Mouse (Mus musculus) neural tube, embryonic 14.5 days (tissue): ENCODE results near the gene Clk1. TPM values are rescaled to one million over a fixed set of nuclear protein-coding genes. Genes with fewer than 3 reads are reported as not detected.

ENCODE experiments used
- ATAC-seq: fragments of 200-750 bp; cut with Nextera tagmentation; 2 replicates; pipeline ENCODE4 v1.8.0; 2017; ENCODE audit warnings: low read depth, mild to moderate bottlenecking, moderate TSS enrichment, moderate library complexity
- H3K27ac ChIP-seq: fragments of 300-500 bp; sonication (generic); 2 replicates; pipeline ENCODE4 v1.5.1; 2014; ENCODE audit warnings: low read depth, mild to moderate bottlenecking, control low read depth, low read length, moderate library complexity, mixed read lengths
- H3K27me3 ChIP-seq: fragments of 300-500 bp; sonication (generic); 2 replicates; pipeline ENCODE4 v1.6.1; 2014; ENCODE audit warnings: low read length; ENCODE audit not compliant: control insufficient read depth, insufficient read depth
- H3K36me3 ChIP-seq: fragments of 300-500 bp; sonication (generic); 2 replicates; pipeline ENCODE4 v1.6.1; 2014; ENCODE audit warnings: low read length, mixed read lengths; ENCODE audit not compliant: control insufficient read depth, insufficient read depth
- H3K4me1 ChIP-seq: fragments of 300-500 bp; sonication (generic); 2 replicates; pipeline ENCODE4 v1.6.1; 2014; ENCODE audit warnings: low read length; ENCODE audit not compliant: control insufficient read depth, insufficient read depth
- H3K4me2 ChIP-seq: fragments of 300-500 bp; sonication (generic); 2 replicates; pipeline ENCODE4 v1.6.1; 2014; ENCODE audit warnings: mild to moderate bottlenecking, low read depth, low read length, control low read depth
- H3K4me3 ChIP-seq: fragments of 300-500 bp; sonication (generic); 2 replicates; pipeline ENCODE4 v1.5.1; 2014; ENCODE audit warnings: low read depth, low read length, control low read depth, mixed read lengths
- H3K9ac ChIP-seq: fragments of 300-500 bp; sonication (generic); replicated peaks from 2 replicates; pipeline ENCODE4 v1.6.1; 2014; ENCODE audit warnings: low read depth, mild to moderate bottlenecking, control low read depth, low read length, mixed read lengths
- H3K9me3 ChIP-seq: fragments of 300-500 bp; sonication (generic); 2 replicates; pipeline ENCODE4 v1.6.1; 2016; ENCODE audit warnings: low read length; ENCODE audit not compliant: control insufficient read depth
- WGBS: fragments of 180-500 bp; shearing (Covaris S2); extraction: QIAGEN DNeasy Blood & Tissue Kit; methylation state at CpG from one replicate; pipeline ENCODE4 v1.1.7; 2014; 5-methylcytosine and 5-hydroxymethylcytosine counted together
- polyA plus RNA-seq: library from polyadenylated mRNA; unstranded; fragments of >200 nt; fragmentation: Nextera tagmentation; extraction: Ambion mirVana; gene quantifications from 2 replicates; pipeline ENCODE4 v1.2.1, GENCODE M21; 2014

Gene Clk1
- polyA plus RNA-seq, result 176 and 180 TPM in 2 replicates

- peaks cover 3% of the 10 kb centered on the region; the same call in 1 of the 2 replicates for H3K27me3 ChIP-seq
- H3K4me1 ChIP-seq, result peaks cover 16% of the 10 kb centered on the region
- H3K36me3 ChIP-seq, result peaks cover 20% of the 10 kb centered on the region; the same call in 1 of the 2 replicates
- peak within 1 kb of the TSS; percentile 100 for H3K27ac ChIP-seq
- no peaks in the 10 kb centered on the region for H3K9me3 ChIP-seq
- peak within 1 kb of the TSS; percentile 100 for H3K4me3 ChIP-seq
- ATAC-seq, result peak; percentile 95
- under 1% methylated on average over 79 of the region's 79 CpGs for WGBS
- peak within 1 kb of the TSS; percentile 100 for H3K9ac ChIP-seq
- peak within 1 kb of the TSS; percentile 80 for H3K4me2 ChIP-seq
These were observed at the start of gene Clk1 for GRCm38 (mm10) chr1:58423371-58424248. Clk1 (minus strand) TSS chr1:58424066.

GRCm38 (mm10) chr1:58465561-58465960, 41.7 kb upstream of the Clk1 start:
- Histone ChIP-seq H3K36me3 (peaks cover 64% of the 10 kb centered on the region), H3K9ac (no peak overlapping the region), H3K4me2 (no peak overlapping the region), H3K4me3 (no peak overlapping the region), H3K4me1 (no peaks in the 10 kb centered on the region), H3K27ac (no peak overlapping the region), H3K27me3 (no peaks in the 10 kb centered on the region), H3K9me3 (no peaks in the 10 kb centered on the region)
- ATAC-seq, result no peak
- WGBS, result 97% methylated on average over 4 of the region's 4 CpGs

- no peaks in the 10 kb centered on the region for H3K27me3 ChIP-seq
- H3K9me3 ChIP-seq, result no peaks in the 10 kb centered on the region
- no peak overlapping the region for H3K27ac ChIP-seq
- H3K4me3 ChIP-seq, result no peak overlapping the region
- H3K4me2 ChIP-seq, result no peak overlapping the region
- peaks cover 69% of the 10 kb centered on the region for H3K36me3 ChIP-seq
- no peak for ATAC-seq
- H3K9ac ChIP-seq, result no peak overlapping the region
- 95% methylated on average over 4 of the region's 4 CpGs for WGBS
- no peaks in the 10 kb centered on the region for H3K4me1 ChIP-seq
These were observed 41.2 kb upstream of the Clk1 start for GRCm38 (mm10) chr1:58465042-58465441.

DNA sequence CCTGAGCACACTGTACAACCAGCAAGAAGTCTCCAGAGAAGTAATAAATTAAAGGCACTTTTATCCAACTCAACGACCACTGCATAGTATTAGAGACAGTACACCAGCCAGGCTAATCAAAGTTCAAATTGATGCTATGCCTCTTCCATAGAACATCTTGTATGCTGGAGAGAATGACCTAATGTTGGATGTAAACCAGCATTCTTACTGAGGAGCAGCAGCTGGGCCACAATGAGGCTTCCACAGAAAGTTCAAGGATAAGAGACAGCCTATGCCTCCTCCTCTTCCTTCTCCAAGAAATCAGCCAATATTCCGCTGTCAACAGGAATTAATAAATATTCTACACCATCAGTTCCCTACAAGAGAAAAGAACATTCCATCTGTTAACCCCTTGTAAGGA, 40.1 kb upstream of the Clk1 start:
- Histone ChIP-seq H3K4me3 (no peak overlapping the region), H3K36me3 (peaks cover 61% of the 10 kb centered on the region), H3K4me1 (no peaks in the 10 kb centered on the region), H3K4me2 (no peak overlapping the region), H3K9me3 (no peaks in the 10 kb centered on the region), H3K27me3 (no peaks in the 10 kb centered on the region), H3K9ac (no peak overlapping the region), H3K27ac (no peak overlapping the region)
- whole genome bisulfite sequencing, result 76% methylated on average over 2 of the region's 2 CpGs
- ATAC-seq, result no peak

GRCm38 (mm10) chr1:58460566-58460965, 36.7 kb upstream of the Clk1 start:
- Histone ChIP-seq H3K4me2 (no peak overlapping the region), H3K27me3 (no peaks in the 10 kb centered on the region), H3K9ac (no peak overlapping the region), H3K9me3 (no peaks in the 10 kb centered on the region), H3K4me1 (no peaks in the 10 kb centered on the region), H3K4me3 (no peak overlapping the region), H3K27ac (no peak overlapping the region), H3K36me3 (peaks cover 77% of the 10 kb centered on the region)
- 98% methylated on average over 3 of the region's 3 CpGs for WGBS
- no peak for ATAC-seq

DNA sequence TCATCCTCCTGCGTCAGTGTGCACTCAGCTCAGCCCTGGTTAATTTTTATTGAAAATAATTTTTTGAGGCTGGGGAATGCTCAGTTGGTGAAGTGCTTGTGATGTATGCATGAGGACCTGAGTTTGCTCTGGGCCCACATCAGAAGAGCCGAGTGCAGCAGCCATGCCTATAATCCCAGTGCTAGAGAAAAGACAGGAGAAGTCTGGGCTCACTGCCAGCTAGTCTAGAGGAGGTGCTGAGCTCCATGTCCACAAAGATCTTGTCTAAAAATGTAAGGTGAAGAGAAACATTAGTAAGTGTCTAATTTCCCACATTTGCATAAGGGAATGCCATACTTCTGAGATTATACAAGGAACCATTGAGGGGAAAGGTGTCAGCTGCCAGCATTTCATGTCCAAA, 35.0 kb upstream of the Clk1 start:
- 87% methylated on average over 2 of the region's 2 CpGs for WGBS
- H3K36me3 ChIP-seq, result peaks cover 69% of the 10 kb centered on the region
- no peak for ATAC-seq
- no peak overlapping the region for H3K4me3 ChIP-seq
- H3K4me2 ChIP-seq, result no peak overlapping the region
- no peaks in the 10 kb centered on the region for H3K27me3 ChIP-seq
- no peak overlapping the region for H3K9ac ChIP-seq
- no peak overlapping the region for H3K27ac ChIP-seq
- no peaks in the 10 kb centered on the region for H3K9me3 ChIP-seq
- H3K4me1 ChIP-seq, result no peaks in the 10 kb centered on the region

DNA sequence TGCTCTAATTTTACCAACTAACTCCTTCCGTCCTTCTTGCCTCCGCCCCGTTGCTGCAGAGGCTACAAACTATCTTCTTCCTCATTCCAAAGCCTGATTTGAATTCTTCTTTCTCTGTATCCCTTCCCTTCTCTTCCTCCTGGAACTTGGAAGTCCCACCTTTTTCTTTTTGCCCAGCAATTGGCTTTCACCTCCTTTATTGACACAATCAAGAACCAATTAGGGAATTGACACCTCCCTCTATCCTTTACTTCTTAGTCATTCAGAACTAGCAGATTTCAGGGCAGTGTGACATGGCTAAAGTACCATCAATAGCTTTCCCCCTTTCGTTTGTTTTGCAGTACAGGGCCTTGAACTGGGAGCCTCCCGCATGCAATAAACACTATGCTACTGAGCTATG, 34.3 kb upstream of the Clk1 start:
- no peak overlapping the region for H3K4me2 ChIP-seq
- no peaks in the 10 kb centered on the region for H3K9me3 ChIP-seq
- H3K36me3 ChIP-seq, result peaks cover 70% of the 10 kb centered on the region
- no peak overlapping the region for H3K4me3 ChIP-seq
- ATAC-seq, result no peak
- WGBS, result 91% methylated on average over 5 of the region's 5 CpGs
- no peak overlapping the region for H3K9ac ChIP-seq
- no peaks in the 10 kb centered on the region for H3K4me1 ChIP-seq
- H3K27ac ChIP-seq, result no peak overlapping the region
- no peaks in the 10 kb centered on the region for H3K27me3 ChIP-seq

GRCm38 (mm10) chr1:58454316-58454715, 30.4 kb upstream of the Clk1 start:
- Histone ChIP-seq H3K9me3 (no peaks in the 10 kb centered on the region), H3K27me3 (no peaks in the 10 kb centered on the region), H3K27ac (no peak overlapping the region), H3K9ac (no peak overlapping the region), H3K4me2 (no peak overlapping the region), H3K4me3 (no peak overlapping the region), H3K36me3 (peaks cover 56% of the 10 kb centered on the region), H3K4me1 (no peaks in the 10 kb centered on the region)
- ATAC-seq, result no peak
- 94% methylated on average over 6 of the region's 6 CpGs for WGBS

DNA sequence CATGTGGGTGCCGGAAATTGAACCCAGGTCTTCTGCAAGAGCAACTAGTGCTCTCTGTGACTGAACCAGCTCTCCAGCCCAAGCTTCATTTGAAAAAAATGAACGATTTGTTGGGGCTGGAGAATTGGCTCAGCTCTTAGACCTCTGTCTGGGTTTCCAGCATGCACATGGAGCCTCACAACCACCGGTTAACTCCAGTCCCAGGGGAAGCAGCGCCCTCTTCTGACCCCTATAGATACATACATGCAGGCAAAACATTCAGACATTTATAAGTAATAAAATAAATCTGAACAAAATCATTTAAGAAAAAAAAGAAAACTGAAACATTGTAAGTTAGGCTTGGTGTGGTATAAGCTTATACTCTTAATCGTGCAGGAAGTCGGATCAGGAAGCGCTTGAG, 24.5 kb upstream of the Clk1 start:
- WGBS, result 90% methylated on average over 7 of the region's 7 CpGs
- no peak for ATAC-seq

More for the DNA sequence above, 24.5 kb upstream of the Clk1 start:
- no peak overlapping the region for H3K9ac ChIP-seq
- H3K4me1 ChIP-seq, result peaks cover 15% of the 10 kb centered on the region
- H3K36me3 ChIP-seq, result peaks cover 17% of the 10 kb centered on the region
- no peak overlapping the region for H3K4me2 ChIP-seq
- H3K27me3 ChIP-seq, result no peaks in the 10 kb centered on the region
- H3K4me3 ChIP-seq, result no peak overlapping the region
- no peaks in the 10 kb centered on the region for H3K9me3 ChIP-seq
- H3K27ac ChIP-seq, result no peak overlapping the region
